Mouse (Mus musculus) MEL (cell line): Measurements from ENCODE around the gene Tfrc.

ENCODE experiments used
- CTCF ChIP-seq, 3 experiments: IDR thresholded peaks in 2 of 3; conservative IDR thresholded peaks in 1 of 3; 2 replicates each; pipeline ENCODE4 v1.5.1; 2011 to 2012; ENCODE audit warnings: low read length in 3 of 3, low read depth in 2 of 3, mild to moderate bottlenecking in 2 of 3, improper control_type of control experiment in 1 of 3, inconsistent platforms in 1 of 3, mixed read lengths in 1 of 3, moderate library complexity in 1 of 3; ENCODE audit not compliant: control insufficient read depth in 1 of 3, insufficient read depth in 1 of 3, poor library complexity in 1 of 3, severe bottlenecking in 1 of 3
- EP300 ChIP-seq, 2 experiments: IDR thresholded peaks; 2 replicates each; pipeline ENCODE4 v1.6.1; 2011; ENCODE audit warnings: improper control_type of control experiment in 2 of 2, low read length in 2 of 2, low read depth in 1 of 2, mild to moderate bottlenecking in 1 of 2
- ETS1 ChIP-seq: IDR thresholded peaks from 2 replicates; pipeline ENCODE4 v1.6.1; 2012; ENCODE audit warnings: low read depth, mild to moderate bottlenecking, inconsistent platforms, low read length, improper control_type of control experiment, moderate library complexity
- MAFK ChIP-seq: IDR thresholded peaks from 2 replicates; pipeline ENCODE4 v1.6.1; 2011; ENCODE audit warnings: low read depth, mild to moderate bottlenecking, low read length, improper control_type of control experiment, borderline replicate concordance
- POLR2A ChIP-seq, 2 experiments: IDR thresholded peaks; 2 replicates each; pipeline ENCODE4 v1.6.1; 2011 to 2012; ENCODE audit warnings: low read length in 2 of 2, mild to moderate bottlenecking in 2 of 2, control low read depth in 1 of 2, improper control_type of control experiment in 1 of 2, low read depth in 1 of 2, moderate library complexity in 1 of 2; ENCODE audit not compliant: control insufficient read depth in 1 of 2, insufficient read depth in 1 of 2, poor library complexity in 1 of 2
- SMC3 ChIP-seq: IDR thresholded peaks from 2 replicates; pipeline ENCODE4 v1.6.1; 2011; ENCODE audit warnings: low read depth, low read length, improper control_type of control experiment

GRCm38 (mm10) chr16:32632328-32632824 is 23.7 kb downstream of the Tfrc start:
- no peak for TF ChIP-seq MAFK
- TF ChIP-seq SMC3 = no peak
- no peak for TF ChIP-seq POLR2A (IDR thresholded peaks at IDR 0.05; ENCODE audit: control insufficient read depth in 1 of 2, insufficient read depth in 1 of 2, low read depth in 1 of 2, low read length in 2 of 2, poor library complexity in 1 of 2)
- TF ChIP-seq EP300 (IDR thresholded peaks at IDR 0.05; ENCODE audit: low read depth in 1 of 2, low read length in 2 of 2) = no peak
- TF ChIP-seq ETS1 = no peak
- no peak for TF ChIP-seq CTCF (IDR thresholded peaks at IDR 0.05 in 2 of 3, conservative IDR thresholded peaks at IDR 0.05 in 1 of 3; ENCODE audit: control insufficient read depth in 1 of 3, insufficient read depth in 1 of 3, low read depth in 2 of 3, low read length in 3 of 3, poor library complexity in 1 of 3, severe bottlenecking in 1 of 3)
